Mouse (Mus musculus) ES-Bruce4 (cell line): ENCODE measurements at regions not wholly inside any gene's neighbourhood (a gene's known extent, or its start where the extent isn't known, plus 50 kb on each side); places are given as distances from the start of the nearest gene placed in this dataset.

Source experiments
- H3K27ac ChIP-seq: 2 replicates; pipeline ENCODE4 v1.5.1; 2012; ENCODE audit warnings: low read length, inconsistent platforms; ENCODE audit not compliant: insufficient read depth
- H3K27me3 ChIP-seq: 2 replicates; pipeline ENCODE4 v1.6.1; 2012; ENCODE audit warnings: mild to moderate bottlenecking, low read length, inconsistent platforms; ENCODE audit not compliant: control insufficient read depth, poor library complexity, insufficient read depth, severe bottlenecking
- H3K36me3 ChIP-seq: 2 replicates; pipeline ENCODE4 v1.6.1; 2012; ENCODE audit warnings: inconsistent platforms, mild to moderate bottlenecking, low read length, moderate library complexity; ENCODE audit not compliant: control insufficient read depth, poor library complexity, insufficient read depth, severe bottlenecking
- H3K4me1 ChIP-seq: one replicate; pipeline ENCODE4 v1.8.1; 2011; ENCODE audit warnings: low read length; ENCODE audit not compliant: control insufficient read depth, insufficient read depth
- H3K4me3 ChIP-seq: 2 replicates; pipeline ENCODE4 v1.5.1; 2011; ENCODE audit warnings: low read depth, mild to moderate bottlenecking, low read length
- H3K9ac ChIP-seq: 2 replicates; pipeline ENCODE4 v1.6.1; 2012; ENCODE audit warnings: low read depth, mild to moderate bottlenecking, inconsistent platforms; ENCODE audit not compliant: poor library complexity, severe bottlenecking
- H3K9me3 ChIP-seq: replicated peaks from 2 replicates; pipeline ENCODE4 v1.6.1; 2012; ENCODE audit warnings: mild to moderate bottlenecking, low read length, inconsistent platforms; ENCODE audit not compliant: control insufficient read depth, poor library complexity, insufficient read depth, severe bottlenecking
- CTCF ChIP-seq: IDR thresholded peaks from one replicate; pipeline ENCODE4 v1.8.1; 2011; ENCODE audit warnings: low read depth, low read length
- EP300 ChIP-seq: IDR thresholded peaks from 2 replicates; pipeline ENCODE4 v1.6.1; 2011; ENCODE audit warnings: low read depth, low read length; ENCODE audit not compliant: insufficient read depth
- POLR2A ChIP-seq: IDR thresholded peaks from one replicate; pipeline ENCODE4 v1.8.1; 2011; ENCODE audit warnings: low read length; ENCODE audit not compliant: insufficient read depth

- H3K27ac ChIP-seq = no peak overlapping the region
- TF ChIP-seq POLR2A (no peak), EP300 (no peak), CTCF (no peak)
These were observed 247.1 kb downstream of the Ttll7 start for GRCm38 (mm10) chr3:147099143-147099713.

GRCm38 (mm10) chr3:147101053-147101764 lies 249.0 kb downstream of the Ttll7 start:
- Histone ChIP-seq H3K4me3 (no peak overlapping the region), H3K9me3 (no peaks in the 10 kb centered on the region), H3K27ac (no peak overlapping the region), H3K4me1 (no peaks in the 10 kb centered on the region), H3K27me3 (no peaks in the 10 kb centered on the region), H3K36me3 (no peaks in the 10 kb centered on the region), H3K9ac (no peak overlapping the region)
- no peak for TF ChIP-seq POLR2A
- no peak for TF ChIP-seq CTCF
- no peak for TF ChIP-seq EP300

More at GRCm38 (mm10) chr3:147099143-147099713, 247.1 kb downstream of the Ttll7 start:
- Histone ChIP-seq H3K4me1 (no peaks in the 10 kb centered on the region), H3K9ac (no peak overlapping the region), H3K9me3 (no peaks in the 10 kb centered on the region), H3K27me3 (no peaks in the 10 kb centered on the region), H3K36me3 (no peaks in the 10 kb centered on the region), H3K4me3 (no peak overlapping the region)

- no peak for TF ChIP-seq CTCF
- TF ChIP-seq POLR2A = no peak
- no peak for TF ChIP-seq EP300
- Histone ChIP-seq H3K4me3 (no peak overlapping the region), H3K4me1 (no peaks in the 10 kb centered on the region), H3K36me3 (no peaks in the 10 kb centered on the region), H3K27me3 (no peaks in the 10 kb centered on the region), H3K9me3 (no peaks in the 10 kb centered on the region), H3K27ac (no peak overlapping the region), H3K9ac (no peak overlapping the region)
These were observed 249.6 kb downstream of the Ttll7 start for GRCm38 (mm10) chr3:147101765-147102113.

- Histone ChIP-seq H3K9ac (no peak overlapping the region), H3K9me3 (no peaks in the 10 kb centered on the region), H3K36me3 (no peaks in the 10 kb centered on the region), H3K4me1 (no peaks in the 10 kb centered on the region), H3K4me3 (no peak overlapping the region), H3K27ac (no peak overlapping the region), H3K27me3 (no peaks in the 10 kb centered on the region)
- TF ChIP-seq POLR2A (no peak), CTCF (no peak), EP300 (no peak)
These were observed 251.3 kb downstream of the Ttll7 start for GRCm38 (mm10) chr3:147103428-147103827.

GRCm38 (mm10) chr3:147117609-147118008 lies 265.4 kb downstream of the Ttll7 start:
- H3K36me3 ChIP-seq = no peaks in the 10 kb centered on the region
- H3K9ac ChIP-seq = no peak overlapping the region
- H3K27ac ChIP-seq = no peak overlapping the region
- H3K27me3 ChIP-seq = no peaks in the 10 kb centered on the region
- H3K4me3 ChIP-seq = no peak overlapping the region
- peaks cover 10% of the 10 kb centered on the region; the same call in 1 of the 2 replicates for H3K9me3 ChIP-seq
- no peaks in the 10 kb centered on the region for H3K4me1 ChIP-seq
- no peak for TF ChIP-seq CTCF
- no peak for TF ChIP-seq POLR2A
- no peak for TF ChIP-seq EP300

GRCm38 (mm10) chr3:147118092-147118491 lies 265.9 kb downstream of the Ttll7 start:
- no peak overlapping the region for H3K9ac ChIP-seq
- no peaks in the 10 kb centered on the region for H3K4me1 ChIP-seq
- H3K27me3 ChIP-seq = no peaks in the 10 kb centered on the region
- H3K4me3 ChIP-seq = no peak overlapping the region
- H3K36me3 ChIP-seq = no peaks in the 10 kb centered on the region
- H3K27ac ChIP-seq = no peak overlapping the region
- TF ChIP-seq POLR2A = no peak
- no peak for TF ChIP-seq CTCF
- TF ChIP-seq EP300 = no peak
- peaks cover 8% of the 10 kb centered on the region; the same call in 1 of the 2 replicates for H3K9me3 ChIP-seq
